Mouse (Mus musculus) thymus, postnatal 0 days (tissue): ENCODE data around the gene Gprc6a. TPM values are rescaled to one million over a fixed set of nuclear protein-coding genes. Genes with fewer than 3 reads are reported as not detected.

Experiments used
- DNase-seq: peaks from one replicate; pipeline ENCODE4 v3.0.0-alpha.2; 2015; ENCODE audit warnings: low spot score
- polyA plus RNA-seq: library from polyadenylated mRNA; unstranded; fragments of >200 nt; fragmentation: Nextera tagmentation; extraction: Ambion mirVana; gene quantifications from 2 replicates; pipeline ENCODE4 v1.2.1, GENCODE M21; 2015

Gene Gprc6a
- polyA plus RNA-seq, 1 experiment from 2014 or later, result 0.05 TPM

DNA sequence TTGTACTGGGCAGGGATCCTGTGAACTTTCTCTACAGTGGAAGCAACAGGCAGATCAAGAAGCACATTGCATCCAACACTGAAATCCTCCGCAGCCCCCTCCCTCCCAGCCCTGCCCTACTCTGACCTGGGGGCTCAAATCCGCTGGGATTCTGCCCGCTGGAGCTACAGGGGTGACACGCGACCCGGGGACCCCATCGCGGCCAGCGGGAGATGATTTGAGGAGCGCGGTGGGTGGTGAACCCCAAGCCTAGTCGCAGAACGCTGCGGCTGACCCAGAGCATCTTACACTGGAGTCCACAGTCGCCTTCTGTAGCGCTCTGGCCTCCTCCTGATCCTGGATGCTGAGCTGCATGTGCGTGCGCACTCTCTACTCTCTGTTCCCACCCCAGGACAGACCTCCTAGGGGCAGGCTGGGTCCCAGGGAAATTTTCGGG, 41.1 kb downstream of the Gprc6a start, which contains the start of gene Fam162b:
Fam162b (minus strand) TSS at position 379 of the 436 bp plus-strand sequence.
- no peak for DNase-seq

DNA sequence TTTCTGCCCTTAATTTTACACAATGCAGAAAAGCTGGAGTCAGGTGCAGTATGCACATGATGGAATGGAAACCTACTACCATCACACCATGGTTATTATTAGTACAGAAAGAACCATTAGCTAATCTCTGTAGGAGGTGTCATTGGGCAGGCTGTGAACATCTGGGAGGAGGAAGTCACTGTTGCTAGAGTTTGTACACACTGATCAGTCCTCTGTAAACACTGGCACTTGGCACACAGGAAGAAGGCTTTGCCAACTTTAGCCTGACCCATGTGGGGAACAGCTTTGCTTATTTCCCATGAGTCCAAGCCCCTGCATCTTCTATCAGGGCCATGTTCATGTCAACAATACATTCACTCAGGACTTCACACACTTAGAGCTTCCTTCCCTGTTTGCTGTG, 46.3 kb downstream of the Gprc6a start:
- no peak for DNase-seq

DNA sequence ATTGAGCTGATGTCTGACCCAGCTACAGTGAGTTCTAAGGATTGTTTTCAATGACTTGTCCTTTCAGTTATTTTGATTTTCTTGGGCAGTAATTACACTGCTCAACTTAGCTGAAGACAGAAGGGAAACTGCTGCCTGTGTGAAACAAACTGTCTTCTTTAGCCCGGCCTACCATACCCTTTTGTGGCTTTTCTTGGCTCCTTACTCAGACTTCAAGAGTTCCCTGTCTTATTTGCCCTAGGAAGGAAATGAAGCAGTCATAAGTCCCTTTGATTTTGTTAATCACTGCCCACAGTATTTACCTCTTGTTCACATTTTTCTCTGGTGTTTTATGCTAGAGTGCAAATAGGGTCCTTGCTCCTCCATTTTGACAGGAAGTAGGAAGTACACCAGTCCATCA, 46.9 kb downstream of the Gprc6a start:
- no peak for DNase-seq

DNA sequence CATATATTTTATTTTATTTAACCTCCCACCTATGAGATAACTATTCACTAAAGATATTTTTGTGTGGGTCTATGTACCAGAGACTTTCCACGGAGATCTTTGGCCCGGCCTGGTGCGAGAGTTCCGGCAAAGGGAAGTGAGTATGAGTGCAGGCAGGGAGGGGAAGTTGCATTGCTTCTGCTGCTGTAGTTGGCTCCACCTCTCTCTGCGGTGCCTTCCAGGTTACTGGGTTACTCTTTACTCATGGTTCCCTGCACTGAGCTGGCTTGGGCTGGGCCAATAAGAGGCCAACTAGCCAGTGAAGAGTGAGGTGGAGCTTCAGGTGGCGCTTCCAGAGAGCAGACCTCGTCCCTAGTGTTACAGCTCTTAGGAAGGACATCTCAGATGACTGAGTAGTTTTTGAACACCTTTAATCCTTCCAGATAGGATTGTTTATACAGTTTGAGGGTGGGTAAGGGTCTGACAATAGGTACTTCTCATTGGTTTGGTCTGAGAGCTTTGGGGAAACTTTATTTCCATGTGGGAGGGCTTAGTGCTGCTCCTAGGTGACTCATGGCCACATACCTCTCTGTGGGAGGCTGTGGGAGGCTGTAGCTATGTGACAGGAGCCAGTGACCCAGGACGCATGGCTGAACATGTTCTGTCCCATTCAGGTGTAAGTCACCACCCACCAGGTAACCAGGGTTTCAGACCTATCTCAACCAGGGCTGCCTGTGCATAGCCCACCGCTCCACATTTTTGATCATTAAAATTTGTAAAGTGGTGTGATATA, 59.9 kb downstream of the Gprc6a start:
- DNase-seq, result no peak

Other genes with a start within 250 kb of the Gprc6a start
- gene Gm49339, start 150.8 kb downstream of the Gprc6a start, polyA plus RNA-seq, result 0.56 and 1.1 TPM in 2 replicates
- gene Lilr4b, start 150.8 kb downstream of the Gprc6a start, polyA plus RNA-seq, result 2.1 and 2.3 TPM in 2 replicates
- 5.2 and 5.4 TPM in 2 replicates for gene Lilrb4a, start 140.5 kb downstream of the Gprc6a start, polyA plus RNA-seq
- 0.35 and 0.60 TPM in 2 replicates for gene Fam162b, start 40.9 kb downstream of the Gprc6a start, polyA plus RNA-seq
- gene Rfx6, start 46.3 kb upstream of the Gprc6a start, polyA plus RNA-seq, result not detected in 2 replicates